Mouse (Mus musculus) heart, embryonic 16.5 days (tissue): ENCODE measurements around the gene Prl2c3. TPM values are rescaled to one million over a fixed set of nuclear protein-coding genes. Genes with fewer than 3 reads are reported as not detected.
"Not testable (repeated sequence)": the region's sequence is repeated elsewhere in the genome, so short reads cannot be mapped to it uniquely, and the experiment has no call there.

Source experiments
- ATAC-seq: fragments of 200-750 bp; cut with Nextera tagmentation; replicated peaks from 2 replicates; pipeline ENCODE4 v1.8.0; 2017; ENCODE audit warnings: moderate number of reproducible peaks; ENCODE audit not compliant: insufficient read depth, low FRiP score; ENCODE audit errors: extremely low read depth
- H3K27ac ChIP-seq: fragments of 300-500 bp; sonication (generic); 2 replicates; pipeline ENCODE4 v1.5.1; 2014; ENCODE audit warnings: mild to moderate bottlenecking, low read length, control low read depth, moderate library complexity
- H3K27me3 ChIP-seq: fragments of 300-500 bp; sonication (generic); 2 replicates; pipeline ENCODE4 v1.6.1; 2014; ENCODE audit warnings: low read length, mixed read lengths; ENCODE audit not compliant: control insufficient read depth, insufficient read depth
- H3K36me3 ChIP-seq: fragments of 300-500 bp; sonication (generic); 2 replicates; pipeline ENCODE4 v1.6.1; 2014; ENCODE audit not compliant: control insufficient read depth, insufficient read depth
- H3K4me1 ChIP-seq: fragments of 300-500 bp; sonication (generic); 2 replicates; pipeline ENCODE4 v1.6.1; 2014; ENCODE audit warnings: low read length, mixed read lengths; ENCODE audit not compliant: control insufficient read depth, insufficient read depth
- H3K4me2 ChIP-seq: fragments of 300-500 bp; sonication (generic); 2 replicates; pipeline ENCODE4 v1.6.1; 2014; ENCODE audit warnings: low read depth, mild to moderate bottlenecking, control low read depth, low read length
- H3K4me3 ChIP-seq: fragments of 300-500 bp; sonication (generic); 2 replicates; pipeline ENCODE4 v1.5.1; 2014; ENCODE audit warnings: mild to moderate bottlenecking, control low read depth, low read length
- H3K9ac ChIP-seq: fragments of 300-500 bp; sonication (generic); 2 replicates; pipeline ENCODE4 v1.6.1; 2014; ENCODE audit warnings: low read length, control low read depth
- H3K9me3 ChIP-seq: fragments of 300-500 bp; sonication (generic); replicated peaks from 2 replicates; pipeline ENCODE4 v1.6.1; 2016; ENCODE audit warnings: low read length; ENCODE audit not compliant: control insufficient read depth
- WGBS: fragments of 180-500 bp; shearing (Covaris S2); extraction: QIAGEN DNeasy Blood & Tissue Kit; methylation state at CpG from one replicate; pipeline ENCODE4 v1.1.7; 2014; 5-methylcytosine and 5-hydroxymethylcytosine counted together
- polyA plus RNA-seq: library from polyadenylated mRNA; unstranded; fragments of >200 nt; fragmentation: Nextera tagmentation; extraction: Ambion mirVana; gene quantifications from 2 replicates; pipeline ENCODE4 v1.2.1, GENCODE M21; 2015

Prl2c3 gene
- not detected in 2 replicates for polyA plus RNA-seq

DNA sequence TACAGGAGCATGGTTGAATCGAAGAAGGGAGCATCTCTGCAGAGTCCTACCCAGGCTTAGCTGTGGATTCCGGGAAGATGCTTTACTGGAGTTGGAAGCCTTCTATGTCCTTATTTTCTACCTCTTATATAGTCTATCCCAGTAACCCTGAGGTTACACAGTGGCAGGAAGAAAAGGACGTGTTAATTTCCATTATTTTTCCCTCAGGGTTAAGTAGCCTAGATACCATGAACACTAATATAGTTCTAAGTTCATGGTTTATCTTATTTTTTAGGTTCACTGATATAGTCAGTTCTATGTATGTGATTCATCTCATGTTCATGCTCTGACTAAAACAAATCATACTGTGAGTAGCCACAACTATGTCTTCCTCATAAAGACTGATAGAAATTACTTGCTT, at the start of gene Prl2c3:
TSS of gene Prl2c3 (minus strand) at position 101 of the 400 bp plus-strand sequence.
- H3K9me3 ChIP-seq, H3K4me3 ChIP-seq, ATAC-seq, H3K27me3 ChIP-seq, H3K27ac ChIP-seq, H3K36me3 ChIP-seq, H3K9ac ChIP-seq, H3K4me1 ChIP-seq, H3K4me2 ChIP-seq: not testable (repeated sequence)
- WGBS, result 51% methylated on average over 3 of the region's 3 CpGs

GRCm38 (mm10) chr13:12848254-12848653, 48.4 kb upstream of the Prl2c3 start:
- H3K4me3 ChIP-seq, H3K27ac ChIP-seq, H3K9ac ChIP-seq, H3K4me1 ChIP-seq, H3K36me3 ChIP-seq, H3K4me2 ChIP-seq, H3K27me3 ChIP-seq: not testable (repeated sequence)
- 65% methylated on average over 4 of the region's 4 CpGs for whole genome bisulfite sequencing
- peaks cover 20% of the 10 kb centered on the region for H3K9me3 ChIP-seq
- ATAC-seq, result 0 out of 2 replicates have a peak, but pooled peaks have one; percentile 30

GRCm38 (mm10) chr13:12844701-12845100, 44.8 kb upstream of the Prl2c3 start:
- H3K4me2 ChIP-seq, ATAC-seq: not testable (repeated sequence)
- 73% methylated on average over 1 of the region's 1 CpGs for WGBS

GRCm38 (mm10) chr13:12837546-12837945, 37.7 kb upstream of the Prl2c3 start:
- ATAC-seq, H3K4me2 ChIP-seq, H3K9me3 ChIP-seq, H3K27me3 ChIP-seq, H3K36me3 ChIP-seq, H3K4me1 ChIP-seq, H3K9ac ChIP-seq, H3K4me3 ChIP-seq, H3K27ac ChIP-seq: not testable (repeated sequence)
- 59% methylated on average over 2 of the region's 2 CpGs for WGBS

More at GRCm38 (mm10) chr13:12844701-12845100, 44.8 kb upstream of the Prl2c3 start:
- not testable (repeated sequence) for H3K27me3 ChIP-seq, H3K4me1 ChIP-seq, H3K9ac ChIP-seq, H3K36me3 ChIP-seq, H3K27ac ChIP-seq, H3K4me3 ChIP-seq
- peaks cover 24% of the 10 kb centered on the region for H3K9me3 ChIP-seq

- H3K4me3 ChIP-seq, result no peak overlapping the region
- WGBS, result 56% methylated on average over 2 of the region's 2 CpGs
- H3K27me3 ChIP-seq, result no peaks in the 10 kb centered on the region
- H3K4me1 ChIP-seq, result no peaks in the 10 kb centered on the region
- peaks cover 23% of the 10 kb centered on the region for H3K9me3 ChIP-seq
- ATAC-seq, result no peak
- 0 out of 2 replicates have a peak, but pooled peaks cover 3% of the 10 kb centered on the region for H3K36me3 ChIP-seq
- no peak overlapping the region for H3K9ac ChIP-seq
- no peak overlapping the region for H3K4me2 ChIP-seq
- no peak overlapping the region for H3K27ac ChIP-seq
Measured at GRCm38 (mm10) chr13:12831769-12832168, 31.9 kb upstream of the Prl2c3 start.

- Histone ChIP-seq H3K27ac (no peak overlapping the region), H3K9ac (no peak overlapping the region), H3K36me3 (0 out of 2 replicates have a peak, but pooled peaks cover 3% of the 10 kb centered on the region), H3K9me3 (peaks cover 32% of the 10 kb centered on the region), H3K27me3 (no peaks in the 10 kb centered on the region), H3K4me3 (no peak overlapping the region), H3K4me1 (no peaks in the 10 kb centered on the region), H3K4me2 (no peak overlapping the region)
- WGBS, result 78% methylated on average over 5 of the region's 5 CpGs
- no peak for ATAC-seq
Measured at GRCm38 (mm10) chr13:12829031-12829430, 29.2 kb upstream of the Prl2c3 start.

- H3K9ac ChIP-seq, H3K4me3 ChIP-seq, H3K27me3 ChIP-seq, H3K27ac ChIP-seq, H3K36me3 ChIP-seq, H3K4me1 ChIP-seq, ATAC-seq, H3K4me2 ChIP-seq: not testable (repeated sequence)
- H3K9me3 ChIP-seq, result peaks cover 24% of the 10 kb centered on the region
- 58% methylated on average over 4 of the region's 4 CpGs for WGBS
Measured at GRCm38 (mm10) chr13:12824500-12825176, 24.8 kb upstream of the Prl2c3 start.

GRCm38 (mm10) chr13:12813734-12814424, 14.0 kb upstream of the Prl2c3 start:
- not testable (repeated sequence) for H3K4me2 ChIP-seq, H3K4me1 ChIP-seq, H3K27me3 ChIP-seq, H3K9me3 ChIP-seq, H3K36me3 ChIP-seq, ATAC-seq, H3K27ac ChIP-seq, H3K9ac ChIP-seq, H3K4me3 ChIP-seq
- 71% methylated on average over 5 of the region's 5 CpGs for WGBS

- Histone ChIP-seq H3K4me1 (no peaks in the 10 kb centered on the region), H3K4me2 (no peak overlapping the region), H3K9me3 (peaks cover 5% of the 10 kb centered on the region; the same call in 1 of the 2 replicates), H3K4me3 (no peak overlapping the region), H3K9ac (no peak overlapping the region), H3K27ac (no peak overlapping the region), H3K27me3 (no peaks in the 10 kb centered on the region), H3K36me3 (no peaks in the 10 kb centered on the region)
- ATAC-seq, result no peak
- 40% methylated on average over 2 of the region's 2 CpGs for WGBS
Measured at GRCm38 (mm10) chr13:12809591-12809990, 9.7 kb upstream of the Prl2c3 start.
